Mouse (Mus musculus) midbrain, postnatal 0 days (tissue): ENCODE measurements at regions not wholly inside any gene's neighbourhood (a gene's known extent, or its start where the extent isn't known, plus 50 kb on each side); places are given as distances from the start of the nearest gene placed in this dataset.

Source experiments
- ATAC-seq: fragments of 200-750 bp; cut with Nextera tagmentation; 2 replicates; pipeline ENCODE4 v1.8.0; 2017; ENCODE audit warnings: moderate number of reproducible peaks, mild to moderate bottlenecking, moderate TSS enrichment, moderate library complexity; ENCODE audit not compliant: low FRiP score
- DNase-seq: peaks from one replicate; pipeline ENCODE4 v3.0.0-alpha.2; 2015; ENCODE audit warnings: low spot score
- H3K27ac ChIP-seq: fragments of 300-500 bp; sonication (generic); 2 replicates; pipeline ENCODE4 v1.5.1; 2014; ENCODE audit warnings: low read depth, mild to moderate bottlenecking, low read length, mixed read lengths
- H3K27me3 ChIP-seq: fragments of 300-500 bp; sonication (generic); 2 replicates; pipeline ENCODE4 v1.6.1; 2014; ENCODE audit warnings: low read length, control low read depth, mixed read lengths; ENCODE audit not compliant: insufficient read depth
- H3K36me3 ChIP-seq: fragments of 300-500 bp; sonication (generic); 2 replicates; pipeline ENCODE4 v1.6.1; 2014; ENCODE audit warnings: low read length, control low read depth, mixed read lengths; ENCODE audit not compliant: insufficient read depth
- H3K4me1 ChIP-seq: fragments of 300-500 bp; sonication (generic); 2 replicates; pipeline ENCODE4 v1.6.1; 2014; ENCODE audit warnings: mild to moderate bottlenecking, control low read depth, antibody characterized with exemption, low read length, mixed read lengths; ENCODE audit not compliant: insufficient read depth
- H3K4me2 ChIP-seq: fragments of 300-500 bp; sonication (generic); 2 replicates; pipeline ENCODE4 v1.6.1; 2014; ENCODE audit warnings: low read depth, mild to moderate bottlenecking, low read length, mixed read lengths; ENCODE audit not compliant: poor library complexity, severe bottlenecking
- H3K4me3 ChIP-seq: fragments of 300-500 bp; sonication (generic); 2 replicates; pipeline ENCODE4 v1.5.1; 2014; ENCODE audit warnings: low read depth, mild to moderate bottlenecking, low read length, moderate library complexity
- H3K9ac ChIP-seq: fragments of 300-500 bp; sonication (generic); replicated peaks from 2 replicates; pipeline ENCODE4 v1.6.1; 2014; ENCODE audit warnings: mild to moderate bottlenecking, low read length, moderate library complexity, mixed read lengths; ENCODE audit not compliant: poor library complexity, severe bottlenecking
- H3K9me3 ChIP-seq: fragments of 300-500 bp; sonication (generic); 2 replicates; pipeline ENCODE4 v1.6.1; 2016; ENCODE audit warnings: low read length, control low read depth
- CTCF ChIP-seq: IDR thresholded peaks from 2 replicates; pipeline ENCODE4 v1.5.1; 2016; ENCODE audit warnings: antibody characterized with exemption, mild to moderate bottlenecking
- WGBS: fragments of 180-500 bp; shearing (Covaris S2); extraction: QIAGEN DNeasy Blood & Tissue Kit; methylation state at CpG from one replicate; pipeline ENCODE4 v1.1.7; 2014; 5-methylcytosine and 5-hydroxymethylcytosine counted together

- no peak for TF ChIP-seq CTCF
- H3K4me1 ChIP-seq = no peaks in the 10 kb centered on the region
- H3K9ac ChIP-seq = no peak overlapping the region
- ATAC-seq = 0 out of 2 replicates have a peak, but pooled peaks have one; percentile 60
- 26% methylated on average over 14 of the region's 14 CpGs for WGBS
- peak overlapping the region; percentile 51; the same call in 1 of the 2 replicates for H3K27ac ChIP-seq
- DNase-seq = peak; percentile 70
- no peak overlapping the region for H3K4me3 ChIP-seq
- H3K9me3 ChIP-seq = no peaks in the 10 kb centered on the region
- H3K27me3 ChIP-seq = no peaks in the 10 kb centered on the region
- no peaks in the 10 kb centered on the region for H3K36me3 ChIP-seq
- no peak overlapping the region for H3K4me2 ChIP-seq
Observed at GRCm38 (mm10) chr4:34336971-34337797, 213.6 kb upstream of the Akirin2 start.

- no peak overlapping the region for H3K4me3 ChIP-seq
- no peak overlapping the region for H3K4me2 ChIP-seq
- no peak for TF ChIP-seq CTCF
- H3K9me3 ChIP-seq = no peaks in the 10 kb centered on the region
- 80% methylated on average over 13 of the region's 13 CpGs for WGBS
- ATAC-seq (no peak), DNase-seq (no peak)
- H3K27ac ChIP-seq = 0 out of 2 replicates have a peak overlapping the region, but pooled peaks have one; percentile 51
- H3K9ac ChIP-seq = no peak overlapping the region
- no peaks in the 10 kb centered on the region for H3K27me3 ChIP-seq
- no peaks in the 10 kb centered on the region for H3K36me3 ChIP-seq
- H3K4me1 ChIP-seq = no peaks in the 10 kb centered on the region
Observed at GRCm38 (mm10) chr4:34337852-34338251, 212.9 kb upstream of the Akirin2 start.

GRCm38 (mm10) chr4:34340057-34340456 is 210.7 kb upstream of the Akirin2 start:
- Histone ChIP-seq H3K4me3 (no peak overlapping the region), H3K9me3 (no peaks in the 10 kb centered on the region), H3K27me3 (no peaks in the 10 kb centered on the region), H3K9ac (no peak overlapping the region), H3K36me3 (no peaks in the 10 kb centered on the region), H3K27ac (no peak overlapping the region), H3K4me2 (no peak overlapping the region), H3K4me1 (no peaks in the 10 kb centered on the region)
- DNase-seq = no peak
- no peak for ATAC-seq
- TF ChIP-seq CTCF = no peak
- WGBS = 95% methylated on average over 8 of the region's 8 CpGs

GRCm38 (mm10) chr4:34371281-34372032 is 179.3 kb upstream of the Akirin2 start:
- Histone ChIP-seq H3K27me3 (no peaks in the 10 kb centered on the region), H3K9ac (no peak overlapping the region), H3K9me3 (no peaks in the 10 kb centered on the region), H3K36me3 (no peaks in the 10 kb centered on the region), H3K27ac (no peak overlapping the region), H3K4me2 (0 out of 2 replicates have a peak overlapping the region, but pooled peaks have one; percentile 16), H3K4me3 (no peak overlapping the region), H3K4me1 (no peaks in the 10 kb centered on the region)
- TF ChIP-seq CTCF = peak; percentile 79
- ATAC-seq (no peak), DNase-seq (peak; percentile 74)
- 46% methylated on average over 8 of the region's 8 CpGs for WGBS

- Histone ChIP-seq H3K36me3 (no peaks in the 10 kb centered on the region), H3K4me1 (no peaks in the 10 kb centered on the region), H3K4me3 (no peak overlapping the region), H3K4me2 (no peak overlapping the region), H3K9me3 (no peaks in the 10 kb centered on the region), H3K27ac (peak overlapping the region; percentile 57), H3K27me3 (no peaks in the 10 kb centered on the region), H3K9ac (no peak overlapping the region)
- ATAC-seq (no peak; the same call in 1 of the 2 replicates), DNase-seq (peak; percentile 32)
- WGBS = 51% methylated on average over 5 of the region's 5 CpGs
- TF ChIP-seq CTCF = no peak
Observed at GRCm38 (mm10) chr4:34386338-34386967, 164.3 kb upstream of the Akirin2 start.
